Mouse (Mus musculus): ENCODE measurements around the gene Cel.

Cel gene

GRCm38 (mm10) chr2:28563303-28563702 is at the start of gene Cel:
TSS of gene Cel (minus strand) at chr2:28563403.
- DNase-seq, result no peak

- DNase-seq, result no peak
These were observed 49.3 kb upstream of the Cel start for GRCm38 (mm10) chr2:28612436-28613063.

- no peak for DNase-seq
These were observed 48.2 kb upstream of the Cel start for GRCm38 (mm10) chr2:28611407-28611787.

GRCm38 (mm10) chr2:28610716-28611406 is 47.7 kb upstream of the Cel start:
- no peak for DNase-seq

GRCm38 (mm10) chr2:28609851-28610250 is 46.6 kb upstream of the Cel start:
- DNase-seq, result no peak

- DNase-seq, result no peak
These were observed 44.4 kb upstream of the Cel start for GRCm38 (mm10) chr2:28607341-28608165.

GRCm38 (mm10) chr2:28606601-28607340 is 43.6 kb upstream of the Cel start:
- no peak for DNase-seq

GRCm38 (mm10) chr2:28605789-28606541 is 42.8 kb upstream of the Cel start:
- no peak for DNase-seq

- DNase-seq, result no peak
These were observed 40.3 kb upstream of the Cel start for GRCm38 (mm10) chr2:28603542-28603941.

GRCm38 (mm10) chr2:28601720-28602590 is 38.8 kb upstream of the Cel start:
- DNase-seq, result no peak

GRCm38 (mm10) chr2:28599569-28599900 is 36.3 kb upstream of the Cel start:
- DNase-seq, result no peak

GRCm38 (mm10) chr2:28598692-28599568 is 35.7 kb upstream of the Cel start:
- no peak for DNase-seq

GRCm38 (mm10) chr2:28597733-28598547 is 34.7 kb upstream of the Cel start:
- DNase-seq, result no peak

GRCm38 (mm10) chr2:28596998-28597397 is 33.8 kb upstream of the Cel start:
- DNase-seq, result no peak

GRCm38 (mm10) chr2:28596021-28596420 is 32.8 kb upstream of the Cel start:
- no peak for DNase-seq

- DNase-seq, result no peak
These were observed 29.6 kb upstream of the Cel start for GRCm38 (mm10) chr2:28592809-28593208.

GRCm38 (mm10) chr2:28591479-28591878 is 28.3 kb upstream of the Cel start:
- no peak for DNase-seq

- DNase-seq, result no peak
These were observed 25.4 kb upstream of the Cel start for GRCm38 (mm10) chr2:28588574-28588973.

GRCm38 (mm10) chr2:28585730-28586129 is 22.5 kb upstream of the Cel start:
- no peak for DNase-seq
